16 mouse cellular contexts compared by ENCODE assay signal in the genomic region with DNA sequence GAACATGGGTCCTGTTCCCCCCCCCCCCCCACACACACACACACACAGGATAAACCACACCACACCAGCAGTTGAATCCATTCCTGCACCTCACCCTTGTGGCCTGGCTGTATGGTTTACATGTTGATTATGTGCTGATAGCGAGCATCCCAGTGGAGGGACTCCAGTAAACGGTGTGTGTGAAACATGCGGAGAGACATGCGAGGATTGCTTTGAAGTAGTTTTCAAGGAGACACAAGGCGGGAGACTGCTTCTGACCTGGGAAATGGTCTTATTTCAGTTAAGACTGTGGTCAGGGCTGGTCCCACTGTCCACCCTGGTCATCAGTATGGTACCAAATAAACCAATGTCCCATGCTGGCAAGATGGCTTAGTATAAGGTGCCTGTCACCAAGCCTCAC.
DNase-seq lines count a peak whose midpoint lies in the region; ATAC-seq and TF ChIP-seq lines count a peak whose summit lies in the region.
"Had no signal": no experiment of that assay in that cellular context is flagged by ENCODE, and none has a peak within 500 bp of the region (broad histone marks: within the 10 kb centered on the region; RNA-seq: fewer than 3 reads in every experiment).

No protein-coding gene starts in this region.

- DNase-seq in heart, embryonic 10.5 days (ENCODE audit: low spot score): peak; percentile 59
- no peak for DNase-seq in heart, adult 18-20 months
- no peak for DNase-seq in embryonic facial prominence, embryonic 14.5 days (ENCODE audit: low spot score)
- no peak for DNase-seq in limb, embryonic 14.5 days (ENCODE audit: low spot score)
- no peak for DNase-seq in lung, adult 18-20 months
- DNase-seq in adrenal gland, adult 18-20 months (ENCODE audit: low spot score in 2 of 2): no peak
- no peak for DNase-seq in thymus, postnatal 36 days
- DNase-seq: adrenal gland, adult 8-10 months; adrenal gland, postnatal 36 days; cerebellum, adult 2 months; cerebellum, postnatal 14 days; gastrocnemius, postnatal 10 days; heart, postnatal 10 days had no signal

- H3K27ac ChIP-seq in heart, embryonic 10.5 days: 0 out of 2 replicates have a peak overlapping the region, but pooled peaks have one; percentile 47
- H3K27ac ChIP-seq in embryonic facial prominence, embryonic 14.5 days (replicated peaks; ENCODE audit: low read depth, low read length): peak overlapping the region; percentile 4; the same call in 1 of the 2 replicates
- H3K27ac ChIP-seq in embryonic facial prominence, embryonic 15.5 days (replicated peaks): peak overlapping the region; percentile 63
- peak overlapping the region; percentile 76; the same call in 1 of the 2 replicates for H3K27ac ChIP-seq in limb, embryonic 14.5 days (replicated peaks; ENCODE audit: low read depth, low read length)
- H3K27ac ChIP-seq: forebrain, embryonic 15.5 days had no signal

- no peak overlapping the region for H3K4me3 ChIP-seq in heart, embryonic 10.5 days
- H3K4me3 ChIP-seq in embryonic facial prominence, embryonic 14.5 days (ENCODE audit: low read depth, low read length): no peak overlapping the region
- H3K4me3 ChIP-seq in embryonic facial prominence, embryonic 15.5 days (replicated peaks): no peak overlapping the region
- H3K4me3 ChIP-seq in limb, embryonic 14.5 days (replicated peaks; ENCODE audit: low read length): no peak overlapping the region
- H3K4me3 ChIP-seq: forebrain, embryonic 15.5 days; hindbrain, embryonic 13.5 days had no signal

- peaks cover 6% of the 10 kb centered on the region; the same call in 1 of the 2 replicates for H3K36me3 ChIP-seq in heart, embryonic 10.5 days
- H3K36me3 ChIP-seq in embryonic facial prominence, embryonic 14.5 days (ENCODE audit: control insufficient read depth, insufficient read depth, low read length): peaks cover 9% of the 10 kb centered on the region; the same call in 1 of the 2 replicates
- H3K36me3 ChIP-seq in embryonic facial prominence, embryonic 15.5 days: 0 out of 2 replicates have a peak, but pooled peaks cover 5% of the 10 kb centered on the region
- H3K36me3 ChIP-seq in limb, embryonic 14.5 days (ENCODE audit: control insufficient read depth, insufficient read depth, low read length): peaks cover 11% of the 10 kb centered on the region

- ATAC-seq in embryonic facial prominence, embryonic 14.5 days (ENCODE audit: low read depth): no peak
- no peak for ATAC-seq in embryonic facial prominence, embryonic 15.5 days (ENCODE audit: insufficient number of reproducible peaks, low FRiP score, low TSS enrichment, low read depth)
- no peak for ATAC-seq in limb, embryonic 14.5 days (ENCODE audit: low FRiP score, low read depth)
- ATAC-seq: forebrain, embryonic 15.5 days had no signal

- no peak overlapping the region for H3K4me2 ChIP-seq in embryonic facial prominence, embryonic 14.5 days (ENCODE audit: low read depth, low read length)
- H3K4me2 ChIP-seq in embryonic facial prominence, embryonic 15.5 days (replicated peaks): no peak overlapping the region
- no peak overlapping the region for H3K4me2 ChIP-seq in limb, embryonic 14.5 days (replicated peaks; ENCODE audit: low read depth, low read length, severe bottlenecking)
- H3K4me2 ChIP-seq: forebrain, embryonic 15.5 days; hindbrain, embryonic 13.5 days had no signal

- WGBS in heart, embryonic 10.5 days: 86% methylated on average over 5 of the region's 5 CpGs
- WGBS in embryonic facial prominence, embryonic 14.5 days: 88% methylated on average over 5 of the region's 5 CpGs
- 79% methylated on average over 5 of the region's 5 CpGs for WGBS in embryonic facial prominence, embryonic 15.5 days
- WGBS in limb, embryonic 14.5 days: 81% methylated on average over 5 of the region's 5 CpGs

- H3K9me3 ChIP-seq in heart, embryonic 10.5 days: no peaks in the 10 kb centered on the region
- no peaks in the 10 kb centered on the region for H3K9me3 ChIP-seq in embryonic facial prominence, embryonic 14.5 days (ENCODE audit: control insufficient read depth, low read length)
- H3K9me3 ChIP-seq in embryonic facial prominence, embryonic 15.5 days (replicated peaks): no peaks in the 10 kb centered on the region
- H3K9me3 ChIP-seq in limb, embryonic 14.5 days (ENCODE audit: control insufficient read depth, low read length): no peaks in the 10 kb centered on the region
- H3K9me3 ChIP-seq: forebrain, embryonic 15.5 days; hindbrain, embryonic 13.5 days had no signal

- H3K27me3 ChIP-seq in heart, embryonic 10.5 days (ENCODE audit: insufficient read depth, poor library complexity, severe bottlenecking): no peaks in the 10 kb centered on the region
- H3K27me3 ChIP-seq in embryonic facial prominence, embryonic 14.5 days (replicated peaks; ENCODE audit: control insufficient read depth, insufficient read depth, low read length): no peaks in the 10 kb centered on the region
- no peaks in the 10 kb centered on the region for H3K27me3 ChIP-seq in embryonic facial prominence, embryonic 15.5 days
- H3K27me3 ChIP-seq in limb, embryonic 14.5 days (ENCODE audit: control insufficient read depth, insufficient read depth, low read length): no peaks in the 10 kb centered on the region
- H3K27me3 ChIP-seq: forebrain, embryonic 15.5 days; hindbrain, embryonic 13.5 days had no signal

- no peak for TF ChIP-seq POLR2A in limb, embryonic 14.5 days (IDR thresholded peaks at IDR 0.05; ENCODE audit: borderline replicate concordance, extremely low read depth, insufficient read depth, insufficient read length)

- H3K9ac ChIP-seq in embryonic facial prominence, embryonic 14.5 days (ENCODE audit: low read depth, low read length): no peak overlapping the region
- no peak overlapping the region for H3K9ac ChIP-seq in embryonic facial prominence, embryonic 15.5 days
- H3K9ac ChIP-seq in limb, embryonic 14.5 days (ENCODE audit: low read depth, low read length, severe bottlenecking): no peak overlapping the region
- H3K9ac ChIP-seq: forebrain, embryonic 15.5 days; hindbrain, embryonic 13.5 days had no signal

- peaks cover 16% of the 10 kb centered on the region for H3K4me1 ChIP-seq in heart, embryonic 10.5 days
- peaks cover 8% of the 10 kb centered on the region; the same call in 1 of the 2 replicates for H3K4me1 ChIP-seq in embryonic facial prominence, embryonic 14.5 days (ENCODE audit: control insufficient read depth, insufficient read depth, low read length)
- peaks cover 3% of the 10 kb centered on the region; the same call in 1 of the 2 replicates for H3K4me1 ChIP-seq in embryonic facial prominence, embryonic 15.5 days
- H3K4me1 ChIP-seq in limb, embryonic 14.5 days (ENCODE audit: control insufficient read depth, insufficient read depth, low read length): peaks cover 22% of the 10 kb centered on the region

Comparison
In these comparisons a context has a peak if more than half of its experiments do, and no peak if none do; other contexts are left out.
1. H3K27ac ChIP-seq: peak in every context shown above with its lines; median percentile 76 in limb, embryonic 14.5 days; 63 in embryonic facial prominence, embryonic 15.5 days; 47 in heart, embryonic 10.5 days; 4 in embryonic facial prominence, embryonic 14.5 days.